Mouse (Mus musculus) lung, embryonic 16.5 days (tissue): ENCODE results near the gene Gnb2. TPM values are rescaled to one million over a fixed set of nuclear protein-coding genes. Genes with fewer than 3 reads are reported as not detected.

ENCODE experiments used
- ATAC-seq: fragments of 200-750 bp; cut with Nextera tagmentation; 2 replicates; pipeline ENCODE4 v1.8.0; 2017; ENCODE audit warnings: low read depth, mild to moderate bottlenecking, moderate library complexity
- H3K27ac ChIP-seq: fragments of 300-500 bp; sonication (generic); 2 replicates; pipeline ENCODE4 v1.5.1; 2014; ENCODE audit warnings: mild to moderate bottlenecking, control low read depth, low read length
- H3K27me3 ChIP-seq: fragments of 300-500 bp; sonication (generic); 2 replicates; pipeline ENCODE4 v1.6.1; 2014; ENCODE audit warnings: low read depth, low read length, mixed read lengths; ENCODE audit not compliant: control insufficient read depth, insufficient read depth
- H3K36me3 ChIP-seq: fragments of 300-500 bp; sonication (generic); 2 replicates; pipeline ENCODE4 v1.6.1; 2014; ENCODE audit warnings: low read length; ENCODE audit not compliant: control insufficient read depth, insufficient read depth
- H3K4me1 ChIP-seq: fragments of 300-500 bp; sonication (generic); replicated peaks from 2 replicates; pipeline ENCODE4 v1.6.1; 2014; ENCODE audit warnings: low read length, mixed read lengths; ENCODE audit not compliant: control insufficient read depth, insufficient read depth
- H3K4me2 ChIP-seq: fragments of 300-500 bp; sonication (generic); 2 replicates; pipeline ENCODE4 v1.6.1; 2014; ENCODE audit warnings: low read depth, low read length, control low read depth
- H3K4me3 ChIP-seq: fragments of 300-500 bp; sonication (generic); 2 replicates; pipeline ENCODE4 v1.5.1; 2014; ENCODE audit warnings: mild to moderate bottlenecking, low read length, control low read depth
- H3K9ac ChIP-seq: fragments of 300-500 bp; sonication (generic); 2 replicates; pipeline ENCODE4 v1.6.1; 2014; ENCODE audit warnings: low read length, control low read depth
- H3K9me3 ChIP-seq: fragments of 300-500 bp; sonication (generic); 2 replicates; pipeline ENCODE4 v1.6.1; 2016; ENCODE audit warnings: low read length; ENCODE audit not compliant: control insufficient read depth
- WGBS: fragments of 180-500 bp; shearing (Covaris S2); extraction: QIAGEN DNeasy Blood & Tissue Kit; methylation state at CpG from one replicate; pipeline ENCODE4 v1.1.7; 2014; 5-methylcytosine and 5-hydroxymethylcytosine counted together
- polyA plus RNA-seq: library from polyadenylated mRNA; unstranded; fragments of >200 nt; fragmentation: Nextera tagmentation; extraction: Ambion mirVana; gene quantifications from 2 replicates; pipeline ENCODE4 v1.2.1, GENCODE M21; 2015

Gene Gnb2
- 379 and 400 TPM in 2 replicates for polyA plus RNA-seq

DNA sequence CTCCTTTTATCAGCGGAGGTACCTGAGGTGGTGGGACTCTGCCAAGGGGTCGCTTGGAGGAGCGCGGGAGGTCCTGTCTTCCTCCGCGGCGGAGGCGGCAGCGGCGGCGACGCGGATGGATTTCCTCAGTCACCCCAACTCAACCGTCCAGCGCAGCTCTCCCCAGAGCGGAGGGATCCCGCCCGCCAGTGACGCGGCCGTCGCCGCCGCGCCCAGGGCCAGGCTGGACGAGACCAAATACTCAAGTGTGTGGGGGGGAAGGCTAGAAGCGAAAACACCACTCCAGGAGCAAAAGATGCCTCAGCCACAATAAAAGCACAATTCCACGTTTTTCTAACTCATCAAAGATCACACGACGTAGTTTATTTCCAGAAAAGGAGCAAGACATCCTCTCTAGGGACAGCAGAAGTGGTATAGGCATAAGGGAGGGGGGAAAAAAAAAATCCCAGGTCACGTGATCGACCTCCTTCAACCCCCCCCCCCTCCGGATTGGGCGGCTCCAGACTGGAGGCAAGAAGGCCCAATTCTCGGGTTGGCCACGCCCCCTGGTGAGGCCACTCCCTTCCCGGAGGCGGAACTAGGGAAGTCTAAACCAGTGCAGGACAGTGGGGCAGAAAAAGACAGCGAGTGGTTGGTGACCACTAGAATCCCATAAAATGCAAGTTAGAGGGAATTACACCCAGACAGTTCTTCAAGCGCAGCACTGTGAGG lies at the start of gene Gnb2, which contains the start of gene Epo:
TSS of gene Gnb2 (minus strand) at position 394 of the 711 bp plus-strand sequence.
TSS of gene Epo (minus strand) at position 126 of the 711 bp plus-strand sequence.
- WGBS: under 1% methylated on average over 40 of the region's 40 CpGs
- peaks cover 13% of the 10 kb centered on the region for H3K4me1 ChIP-seq
- peak within 1 kb of the TSS; percentile 96 for H3K27ac ChIP-seq
- H3K36me3 ChIP-seq: peaks cover 17% of the 10 kb centered on the region
- H3K27me3 ChIP-seq: no peaks in the 10 kb centered on the region
- peak; percentile 81 for ATAC-seq
- H3K4me3 ChIP-seq: peak within 1 kb of the TSS; percentile 87
- no peaks in the 10 kb centered on the region for H3K9me3 ChIP-seq
- H3K4me2 ChIP-seq: peak within 1 kb of the TSS; percentile 84
- peak within 1 kb of the TSS; percentile 91 for H3K9ac ChIP-seq

DNA sequence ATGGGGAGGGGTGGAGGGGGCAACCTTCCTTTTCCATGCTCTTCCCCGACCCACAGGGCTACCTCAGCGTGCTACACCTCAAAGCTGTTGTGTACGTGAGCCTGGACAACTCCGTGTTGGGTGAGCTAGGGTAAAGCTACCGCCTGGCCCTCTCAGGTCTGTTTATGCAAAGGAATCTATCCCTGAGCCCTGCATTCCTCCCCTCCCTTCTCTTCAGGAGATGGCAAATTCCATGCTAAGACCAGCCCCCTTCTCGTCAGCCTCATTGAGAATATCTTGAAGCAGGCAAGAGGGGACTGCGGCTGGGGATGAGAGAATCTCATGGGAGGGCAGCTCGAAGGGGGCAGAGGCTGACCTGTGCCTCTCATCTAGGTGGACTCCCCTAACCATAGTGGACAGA lies 49.4 kb upstream of the Gnb2 start:
- Histone ChIP-seq H3K27ac (no peak overlapping the region), H3K27me3 (peaks cover 3% of the 10 kb centered on the region; the same call in 1 of the 2 replicates), H3K4me2 (no peak overlapping the region), H3K36me3 (no peaks in the 10 kb centered on the region), H3K4me1 (peaks cover 6% of the 10 kb centered on the region; the same call in 1 of the 2 replicates), H3K4me3 (no peak overlapping the region), H3K9ac (no peak overlapping the region), H3K9me3 (no peaks in the 10 kb centered on the region)
- WGBS: 25% methylated on average over 8 of the region's 8 CpGs
- ATAC-seq: peak; percentile 33; the same call in 1 of the 2 replicates

DNA sequence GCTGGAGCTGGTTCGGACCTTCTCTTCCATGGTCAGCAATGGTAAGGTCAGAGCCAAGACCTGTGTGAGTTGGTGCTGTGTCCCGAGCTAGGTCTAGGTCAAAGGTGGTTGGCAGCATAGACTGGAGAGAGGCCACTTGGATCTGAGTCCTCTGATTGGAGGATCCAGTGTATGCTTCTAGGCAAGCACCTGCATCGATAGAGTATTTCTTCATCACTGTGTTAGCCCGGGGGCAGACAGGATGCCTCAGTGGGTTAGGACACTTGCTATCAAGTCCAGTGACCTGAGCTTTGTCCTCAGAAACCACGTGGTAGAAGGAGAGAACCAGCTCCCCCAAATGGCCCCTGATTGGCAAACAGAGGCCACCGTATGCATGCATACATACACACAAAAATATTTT lies 46.9 kb upstream of the Gnb2 start:
- no peak for ATAC-seq
- Histone ChIP-seq H3K4me3 (no peak overlapping the region), H3K9me3 (no peaks in the 10 kb centered on the region), H3K4me2 (no peak overlapping the region), H3K27me3 (peaks cover 3% of the 10 kb centered on the region; the same call in 1 of the 2 replicates), H3K36me3 (no peaks in the 10 kb centered on the region), H3K9ac (no peak overlapping the region), H3K27ac (no peak overlapping the region), H3K4me1 (peaks cover 6% of the 10 kb centered on the region; the same call in 1 of the 2 replicates)
- WGBS: 74% methylated on average over 6 of the region's 6 CpGs

DNA sequence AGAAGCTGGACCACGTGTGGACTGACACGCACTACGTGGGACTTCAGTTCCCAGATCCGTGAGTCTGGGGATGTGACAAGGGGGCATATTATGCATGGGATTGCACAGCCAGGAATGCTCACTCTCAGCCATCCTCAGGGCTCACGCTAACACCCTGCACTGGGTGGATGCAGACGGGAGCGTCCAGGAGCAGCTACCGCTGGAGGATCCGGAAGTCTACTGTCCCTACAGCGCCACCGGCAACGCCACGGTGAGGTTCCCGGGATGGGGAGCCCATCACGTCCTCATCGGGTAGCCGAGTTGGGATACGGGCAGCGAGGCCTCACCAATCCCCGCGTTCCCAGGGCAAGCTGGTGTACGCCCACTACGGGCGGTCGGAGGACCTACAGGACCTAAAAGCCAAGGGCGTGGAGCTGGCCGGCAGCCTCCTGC lies 41.2 kb upstream of the Gnb2 start:
- Histone ChIP-seq H3K4me2 (peak overlapping the region; percentile 46), H3K4me1 (0 out of 2 replicates have a peak, but pooled peaks cover 3% of the 10 kb centered on the region), H3K27ac (no peak overlapping the region), H3K9me3 (no peaks in the 10 kb centered on the region), H3K4me3 (peak overlapping the region; percentile 20), H3K9ac (0 out of 2 replicates have a peak overlapping the region, but pooled peaks have one; percentile 2), H3K36me3 (no peaks in the 10 kb centered on the region), H3K27me3 (peaks cover 5% of the 10 kb centered on the region)
- no peak for ATAC-seq
- WGBS: 9% methylated on average over 27 of the region's 27 CpGs

DNA sequence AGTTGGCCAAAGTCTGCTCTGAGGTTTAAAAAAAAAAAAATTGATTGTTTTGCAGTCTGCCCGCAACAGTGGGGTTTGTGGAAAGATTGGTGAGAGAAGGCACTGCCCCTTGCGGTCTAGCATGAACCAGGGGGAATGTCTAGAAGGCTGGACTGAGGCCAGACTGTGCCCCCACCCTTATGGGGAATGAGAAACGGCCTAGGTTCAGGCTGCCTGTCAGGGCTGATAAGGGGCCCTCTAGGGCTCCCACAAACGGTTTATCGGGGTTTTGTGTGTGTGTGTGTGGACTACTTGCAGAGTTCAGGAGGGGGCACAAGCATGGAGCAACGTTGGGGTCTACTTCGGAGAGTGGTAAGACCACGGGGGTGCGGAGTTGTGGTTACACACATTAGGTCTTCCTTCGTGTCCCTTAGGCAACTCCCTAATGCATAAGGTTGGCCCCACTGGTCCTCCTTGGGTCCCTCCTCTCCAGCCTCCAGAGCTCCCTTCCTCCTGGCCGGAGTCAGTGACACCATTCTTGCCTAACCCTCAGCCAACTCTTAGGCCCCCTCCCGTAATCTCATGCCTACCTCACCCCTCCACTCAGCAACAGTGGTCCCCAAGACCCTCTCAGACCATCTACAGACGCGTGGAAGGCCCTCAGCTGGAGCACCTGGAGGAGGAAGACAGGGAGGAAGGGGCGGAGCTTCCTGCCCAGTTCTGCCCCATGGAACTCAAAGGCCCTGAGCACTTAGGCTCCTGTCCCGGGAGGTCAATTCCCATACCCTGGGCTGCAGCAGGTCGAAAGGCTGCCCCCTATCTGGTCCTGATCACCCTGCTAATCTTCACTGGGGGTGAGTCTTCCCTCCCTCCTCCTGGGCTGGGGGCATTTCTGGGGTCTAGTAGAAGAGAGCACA lies 37.6 kb upstream of the Gnb2 start:
- WGBS: 72% methylated on average over 17 of the region's 17 CpGs
- Histone ChIP-seq H3K27me3 (peaks cover 5% of the 10 kb centered on the region), H3K36me3 (no peaks in the 10 kb centered on the region), H3K4me2 (no peak overlapping the region), H3K9me3 (no peaks in the 10 kb centered on the region), H3K4me1 (peaks cover 5% of the 10 kb centered on the region; the same call in 1 of the 2 replicates), H3K4me3 (no peak overlapping the region), H3K27ac (no peak overlapping the region), H3K9ac (no peak overlapping the region)
- ATAC-seq: peak; percentile 21; the same call in 1 of the 2 replicates

DNA sequence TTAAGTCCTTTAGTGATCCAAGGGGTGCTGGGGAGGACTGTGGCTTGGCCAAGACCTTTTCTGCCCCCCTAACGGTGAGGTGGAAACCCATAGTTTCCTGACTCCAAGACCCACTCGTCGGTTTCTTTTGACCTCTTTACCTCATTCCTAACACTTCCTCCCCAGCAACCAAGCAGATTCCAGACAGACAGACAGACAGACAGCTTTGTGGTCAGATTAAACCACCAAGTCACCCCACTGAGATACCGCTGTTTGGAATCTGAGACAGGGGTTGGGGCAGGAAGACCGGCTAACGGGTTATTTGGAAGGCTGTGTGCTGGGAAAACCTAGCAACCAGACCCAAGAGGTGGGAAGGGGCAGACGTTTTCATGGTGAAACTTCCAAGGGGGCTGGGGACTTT lies 36.9 kb upstream of the Gnb2 start:
- ATAC-seq: no peak
- Histone ChIP-seq H3K27me3 (peaks cover 5% of the 10 kb centered on the region), H3K9me3 (no peaks in the 10 kb centered on the region), H3K4me1 (peaks cover 5% of the 10 kb centered on the region; the same call in 1 of the 2 replicates), H3K4me2 (no peak overlapping the region), H3K4me3 (no peak overlapping the region), H3K9ac (no peak overlapping the region), H3K27ac (no peak overlapping the region), H3K36me3 (no peaks in the 10 kb centered on the region)
- WGBS: 38% methylated on average over 7 of the region's 7 CpGs

DNA sequence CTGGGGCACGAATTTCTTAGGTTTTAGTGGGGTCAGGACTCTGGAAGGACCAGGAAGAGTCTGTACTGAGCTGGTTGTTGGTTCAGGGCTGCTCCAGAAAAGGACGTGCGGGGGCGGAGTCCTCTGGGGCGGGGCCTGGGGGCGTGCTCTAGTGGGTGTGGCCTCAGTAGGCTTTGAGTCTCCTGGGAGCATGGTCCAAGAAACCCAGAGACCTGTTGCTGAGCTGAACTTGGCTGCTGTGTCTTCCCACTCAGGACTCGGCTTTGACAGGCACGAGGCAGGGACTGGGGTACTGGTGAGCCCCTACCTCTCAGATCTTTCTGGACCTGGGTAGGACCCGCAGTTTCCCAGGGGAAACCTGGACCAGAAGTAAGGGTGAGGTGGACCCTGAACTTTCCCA lies 36.4 kb upstream of the Gnb2 start, which contains the start of gene Tfr2:
TSS of gene Tfr2 (plus strand) at position 176 of the 400 bp plus-strand sequence.
- WGBS: 19% methylated on average over 9 of the region's 9 CpGs
- H3K4me1 ChIP-seq: peaks cover 5% of the 10 kb centered on the region; the same call in 1 of the 2 replicates

DNA sequence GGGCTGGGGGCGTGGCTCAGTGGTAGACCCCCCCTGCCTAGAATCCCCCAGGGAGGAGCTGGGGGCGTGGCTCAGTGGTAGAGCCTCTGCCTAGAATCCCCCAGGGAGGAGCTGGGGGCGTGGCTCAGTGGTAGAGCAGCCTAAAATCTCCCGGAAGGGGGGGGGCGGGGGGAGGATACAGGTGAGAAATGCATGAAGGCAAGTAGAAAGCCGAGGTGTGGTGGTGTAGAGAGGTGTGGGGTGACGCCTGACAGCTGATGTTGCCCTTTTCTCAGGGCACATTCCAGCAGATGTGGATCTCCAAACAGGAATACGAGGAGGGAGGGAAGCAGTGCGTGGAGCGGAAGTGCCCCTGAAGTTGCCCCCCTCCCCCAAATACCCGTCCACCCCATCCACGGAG lies 35.7 kb upstream of the Gnb2 start:
- WGBS: 58% methylated on average over 12 of the region's 12 CpGs
- no peaks in the 10 kb centered on the region for H3K36me3 ChIP-seq

More for the DNA sequence above, 36.4 kb upstream of the Gnb2 start, which contains the start of gene Tfr2:
- ATAC-seq: peak; percentile 83
- Histone ChIP-seq H3K4me2 (peak within 1 kb of the TSS; percentile 13; the same call in 1 of the 2 replicates), H3K9ac (no peak within 1 kb of the TSS), H3K36me3 (no peaks in the 10 kb centered on the region), H3K27me3 (peaks cover 5% of the 10 kb centered on the region), H3K4me3 (no peak within 1 kb of the TSS), H3K9me3 (no peaks in the 10 kb centered on the region), H3K27ac (no peak within 1 kb of the TSS)

More for the DNA sequence above, 35.7 kb upstream of the Gnb2 start:
- H3K4me1 ChIP-seq: peaks cover 2% of the 10 kb centered on the region; the same call in 1 of the 2 replicates
- H3K9ac ChIP-seq: no peak overlapping the region
- no peak overlapping the region for H3K27ac ChIP-seq
- no peak overlapping the region for H3K4me3 ChIP-seq
- no peak for ATAC-seq
- H3K9me3 ChIP-seq: no peaks in the 10 kb centered on the region
- peak overlapping the region; percentile 13; the same call in 1 of the 2 replicates for H3K4me2 ChIP-seq
- H3K27me3 ChIP-seq: peaks cover 2% of the 10 kb centered on the region; the same call in 1 of the 2 replicates
